Comparison of ENCODE assay signal across 23 mouse cellular contexts in genomic region chr9:111148006-111148405, GRCm38 (mm10). TPM values are rescaled to one million over a fixed set of nuclear protein-coding genes. Genes with fewer than 3 reads are reported as not detected.
DNase-seq lines count a peak whose midpoint lies in the region; ATAC-seq and TF ChIP-seq lines count a peak whose summit lies in the region.
"Had no signal": no experiment of that assay in that cellular context is flagged by ENCODE, and none has a peak within 500 bp of the region (broad histone marks: within the 10 kb centered on the region; RNA-seq: fewer than 3 reads in every experiment).

No protein-coding gene starts in this region.

- intact Hi-C loops in heart, postnatal 25 days (cut with DNase I): no loop called here

- no peak overlapping the region for H3K9ac ChIP-seq in heart, postnatal 0 days (replicated peaks; ENCODE audit: low read depth, low read length)
- H3K9ac ChIP-seq in stomach, embryonic 16.5 days (ENCODE audit: low read length): no peak overlapping the region
- H3K9ac ChIP-seq: kidney, embryonic 15.5 days; liver, embryonic 15.5 days had no signal

- H3K27ac ChIP-seq in heart, postnatal 0 days (ENCODE audit: low read depth): peak overlapping the region; percentile 95
- peak overlapping the region; percentile 76; the same call in 1 of the 2 replicates for H3K27ac ChIP-seq in brown adipose tissue, adult 24 weeks (replicated peaks; ENCODE audit: low read depth, low read length)
- H3K27ac ChIP-seq in stomach, embryonic 16.5 days (ENCODE audit: low read length): peak overlapping the region; percentile 33; the same call in 1 of the 2 replicates
- H3K27ac ChIP-seq: liver, embryonic 15.5 days had no signal

- no peak for TF ChIP-seq EP300 in heart, postnatal 0 days (IDR thresholded peaks at IDR 0.05; ENCODE audit: low read depth)

- H3K4me3 ChIP-seq in heart, postnatal 0 days (ENCODE audit: low read depth, low read length): no peak overlapping the region
- no peak overlapping the region for H3K4me3 ChIP-seq in brown adipose tissue, adult 24 weeks (ENCODE audit: insufficient read depth, low read depth, low read length)
- no peak overlapping the region for H3K4me3 ChIP-seq in stomach, embryonic 16.5 days (replicated peaks; ENCODE audit: low read length)
- H3K4me3 ChIP-seq: erythroblast, embryonic 14.5 days; kidney, embryonic 15.5 days; liver, embryonic 15.5 days had no signal

- no peak for DNase-seq in heart, postnatal 0 days (ENCODE audit: low spot score)
- DNase-seq in heart, postnatal 25 days (ENCODE audit: low spot score): no peak
- peak; percentile 73 for DNase-seq in lung, postnatal 25 days (ENCODE audit: low spot score)
- DNase-seq in lung, postnatal 4 days: no peak
- DNase-seq in spleen, postnatal 10 days (ENCODE audit: low spot score in 2 of 2): no peak
- no peak for DNase-seq in layer of hippocampus, postnatal 14 days (ENCODE audit: low spot score in 2 of 2)
- DNase-seq: adrenal gland, postnatal 10 days; cerebellum, adult 18-20 months; heart, postnatal 36 days; layer of hippocampus, postnatal 36 days; left cerebral cortex, postnatal 4 days; retina, postnatal 1 day; right cerebral cortex, postnatal 4 days; thymus, adult 18-20 months had no signal

- H3K4me2 ChIP-seq in heart, postnatal 0 days (ENCODE audit: low read depth, low read length): no peak overlapping the region
- no peak overlapping the region for H3K4me2 ChIP-seq in stomach, embryonic 16.5 days (ENCODE audit: low read depth, low read length)
- H3K4me2 ChIP-seq: kidney, embryonic 15.5 days; liver, embryonic 15.5 days had no signal

- TF ChIP-seq CTCF in heart, postnatal 0 days (IDR thresholded peaks at IDR 0.05; ENCODE audit: low read depth): no peak

- H3K36me3 ChIP-seq in heart, postnatal 0 days (replicated peaks; ENCODE audit: control insufficient read depth, insufficient read depth, low read length): 0 out of 2 replicates have a peak, but pooled peaks cover 4% of the 10 kb centered on the region
- H3K36me3 ChIP-seq in stomach, embryonic 16.5 days (ENCODE audit: control insufficient read depth, insufficient read depth, low read length): no peaks in the 10 kb centered on the region
- H3K36me3 ChIP-seq: kidney, embryonic 15.5 days; liver, embryonic 15.5 days had no signal

- ATAC-seq in heart, postnatal 0 days (ENCODE audit: insufficient read depth, low read depth): no peak
- no peak for ATAC-seq in stomach, embryonic 16.5 days (ENCODE audit: insufficient read depth, low FRiP score)
- ATAC-seq: forebrain, embryonic 14.5 days; hindbrain, embryonic 16.5 days; midbrain, embryonic 16.5 days had no signal

- H3K4me1 ChIP-seq in heart, postnatal 0 days (ENCODE audit: control insufficient read depth, insufficient read depth): peaks cover 66% of the 10 kb centered on the region
- H3K4me1 ChIP-seq in brown adipose tissue, adult 24 weeks (ENCODE audit: control insufficient read depth, insufficient read depth, insufficient read length, low read length): peaks cover 36% of the 10 kb centered on the region
- peaks cover 15% of the 10 kb centered on the region for H3K4me1 ChIP-seq in stomach, embryonic 16.5 days (ENCODE audit: control insufficient read depth, insufficient read depth, low read length)

- H3K9me3 ChIP-seq in heart, postnatal 0 days (replicated peaks; ENCODE audit: control insufficient read depth, low read length): no peaks in the 10 kb centered on the region
- no peaks in the 10 kb centered on the region for H3K9me3 ChIP-seq in stomach, embryonic 16.5 days (replicated peaks; ENCODE audit: control insufficient read depth, low read length)
- H3K9me3 ChIP-seq: kidney, embryonic 15.5 days; liver, embryonic 15.5 days had no signal

- 62% methylated on average over 2 of the region's 2 CpGs for WGBS in heart, postnatal 0 days
- WGBS in stomach, embryonic 16.5 days: 43% methylated on average over 2 of the region's 2 CpGs

- no peaks in the 10 kb centered on the region for H3K27me3 ChIP-seq in heart, postnatal 0 days (ENCODE audit: control insufficient read depth, insufficient read depth, low read length)
- H3K27me3 ChIP-seq in stomach, embryonic 16.5 days (ENCODE audit: control insufficient read depth, insufficient read depth, low read length): no peaks in the 10 kb centered on the region
- H3K27me3 ChIP-seq: CH12.LX; kidney, embryonic 15.5 days; liver, embryonic 15.5 days had no signal

RNA-seq across cellular contexts. Expression of gene Lrrfip2, which starts 30.6 kb away (rescaled TPM):
- total RNA-seq in heart, postnatal 0 days (2014; rRNA removed; ENCODE audit: low replicate concordance): 82.4 and 86.6 TPM in 2 replicates
- polyA plus RNA-seq in heart, postnatal 0 days (2015; fragmentation: Nextera tagmentation; extraction: Ambion mirVana): 62.6 and 73.9 TPM in 2 replicates
- 10 to 100 TPM; 82.4 to 91.7 TPM for total RNA-seq in heart, postnatal 25 days (2021)
- 36.9 and 43.5 TPM in 2 replicates for polyA plus RNA-seq in brown adipose tissue, adult 24 weeks (2012; ENCODE audit: insufficient read depth, insufficient read length, missing spikeins)
- 31.9 and 34.9 TPM in 2 replicates for polyA plus RNA-seq in stomach, embryonic 16.5 days (2015; fragmentation: Nextera tagmentation; extraction: Ambion mirVana)
- total RNA-seq in layer of hippocampus, postnatal 14 days (2021): 10 to 100 TPM; 26.3 to 29.0 TPM

Comparison
In these comparisons a context has a peak if more than half of its experiments do, and no peak if none do; other contexts are left out.
1. H3K27ac ChIP-seq: peak in every context shown above with its lines; median percentile 95 in heart, postnatal 0 days; 76 in brown adipose tissue, adult 24 weeks; 33 in stomach, embryonic 16.5 days.